Mouse (Mus musculus) forelimb bud, embryonic 11.5 days (tissue): ENCODE measurements around the gene Tab1.

Experiments
- DNase-seq: peaks from one replicate; pipeline ENCODE4 v3.0.0-alpha.2; 2012; ENCODE audit warnings: low read depth, low spot score

Tab1 gene

DNA sequence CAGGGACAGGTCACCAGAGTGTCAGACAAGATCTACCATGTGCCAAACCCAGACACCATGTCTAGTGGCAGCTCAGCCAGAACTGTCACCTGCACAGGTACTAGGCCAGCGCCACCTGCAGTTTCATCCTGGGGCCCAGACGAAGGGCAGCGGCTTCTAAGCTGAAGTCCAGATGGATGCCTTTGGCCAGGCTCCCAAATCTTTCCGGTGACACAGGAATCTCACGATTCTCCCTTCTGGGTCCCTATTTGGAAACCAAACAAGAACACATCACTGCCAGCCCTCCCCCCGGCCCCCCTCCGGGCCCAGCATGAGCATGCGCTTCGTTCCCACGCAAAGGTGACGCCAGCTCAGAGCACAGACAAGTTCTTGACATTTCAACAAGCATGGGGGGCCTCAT lies 30.3 kb downstream of the Tab1 start:
- DNase-seq = no peak

- no peak for DNase-seq
Observed at GRCm38 (mm10) chr15:80163716-80164115, 30.8 kb downstream of the Tab1 start.

DNA sequence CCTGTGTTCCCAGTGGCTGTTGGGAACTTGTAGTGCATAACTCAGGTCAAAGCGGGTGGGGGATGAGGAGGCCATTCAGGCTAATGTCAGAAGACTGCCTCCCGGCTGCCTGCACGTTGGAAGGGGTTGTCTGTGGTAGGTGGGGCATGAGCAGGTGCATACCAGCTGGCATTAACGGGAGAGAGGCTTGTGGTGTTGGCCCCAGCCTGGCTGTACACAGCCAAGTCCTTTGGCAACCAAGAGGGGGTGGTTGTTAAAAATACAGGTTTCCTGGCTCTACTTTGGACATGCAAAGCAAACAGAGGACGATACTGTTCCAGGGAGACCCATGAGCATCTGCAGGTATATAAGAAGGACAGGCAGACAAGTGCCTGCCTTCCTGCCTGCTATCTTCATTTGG lies 32.5 kb downstream of the Tab1 start:
- no peak for DNase-seq

- no peak for DNase-seq
Observed at GRCm38 (mm10) chr15:80169484-80169883, 36.6 kb downstream of the Tab1 start.

DNA sequence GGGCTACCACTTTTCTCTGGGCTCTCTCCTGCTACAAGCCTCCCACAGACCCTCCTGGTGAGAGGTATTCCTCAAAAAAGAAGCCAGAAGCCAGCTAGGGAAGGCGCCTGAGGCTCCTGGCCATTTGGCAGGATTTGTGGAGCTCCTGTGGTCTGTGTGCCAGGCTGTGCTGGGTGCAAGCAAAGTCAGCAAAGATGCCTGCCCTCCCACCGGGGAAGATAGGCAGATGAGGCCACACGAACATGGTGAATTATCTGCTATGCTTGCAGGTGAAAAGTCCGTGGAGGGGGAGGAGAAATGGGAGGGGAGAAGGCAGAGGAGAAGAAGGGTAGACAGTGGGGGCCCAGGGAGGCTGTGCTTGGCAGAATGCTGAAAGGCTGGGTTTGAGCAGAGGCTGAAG lies 37.4 kb downstream of the Tab1 start:
- no peak for DNase-seq

DNA sequence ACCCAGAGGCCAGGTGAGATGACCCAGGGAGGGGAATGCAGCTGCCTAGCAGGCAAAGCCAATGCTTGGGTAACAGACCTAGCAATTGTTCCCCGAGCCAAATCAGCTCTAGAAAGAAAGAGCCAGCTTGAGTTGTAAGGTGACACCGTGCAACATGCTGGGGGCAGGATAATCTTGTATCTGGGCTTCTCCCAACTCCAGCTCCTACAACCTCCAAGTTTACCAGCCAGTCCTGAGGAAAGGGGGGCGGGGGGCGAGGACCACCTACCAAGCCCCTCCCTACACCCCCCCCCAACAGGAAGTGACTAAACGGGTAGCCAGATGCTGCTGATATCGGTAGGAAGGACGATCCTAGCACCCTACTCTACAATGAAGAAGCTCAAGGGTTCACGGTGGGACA lies 38.4 kb downstream of the Tab1 start:
- peak; percentile 25 for DNase-seq

DNA sequence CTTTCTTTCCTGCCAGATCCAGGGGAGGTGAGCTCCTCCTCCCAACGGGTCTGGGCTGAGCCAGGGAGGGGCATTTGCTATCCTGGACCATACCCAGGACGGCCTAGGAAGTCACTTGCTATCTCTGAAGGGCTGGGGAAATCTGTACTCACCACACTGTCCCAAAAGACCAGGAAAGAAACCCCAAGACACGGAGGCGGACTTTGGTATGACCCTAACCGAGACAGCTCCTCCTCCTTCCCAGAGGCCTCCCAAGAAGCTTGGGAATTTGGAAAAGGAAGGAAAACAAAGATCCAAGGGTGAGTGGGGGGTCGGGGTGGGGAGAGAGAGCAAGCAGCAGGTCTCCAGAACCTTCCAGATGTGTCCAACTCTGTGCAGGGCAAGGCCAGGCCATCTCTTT lies 38.9 kb downstream of the Tab1 start:
- DNase-seq = no peak

DNA sequence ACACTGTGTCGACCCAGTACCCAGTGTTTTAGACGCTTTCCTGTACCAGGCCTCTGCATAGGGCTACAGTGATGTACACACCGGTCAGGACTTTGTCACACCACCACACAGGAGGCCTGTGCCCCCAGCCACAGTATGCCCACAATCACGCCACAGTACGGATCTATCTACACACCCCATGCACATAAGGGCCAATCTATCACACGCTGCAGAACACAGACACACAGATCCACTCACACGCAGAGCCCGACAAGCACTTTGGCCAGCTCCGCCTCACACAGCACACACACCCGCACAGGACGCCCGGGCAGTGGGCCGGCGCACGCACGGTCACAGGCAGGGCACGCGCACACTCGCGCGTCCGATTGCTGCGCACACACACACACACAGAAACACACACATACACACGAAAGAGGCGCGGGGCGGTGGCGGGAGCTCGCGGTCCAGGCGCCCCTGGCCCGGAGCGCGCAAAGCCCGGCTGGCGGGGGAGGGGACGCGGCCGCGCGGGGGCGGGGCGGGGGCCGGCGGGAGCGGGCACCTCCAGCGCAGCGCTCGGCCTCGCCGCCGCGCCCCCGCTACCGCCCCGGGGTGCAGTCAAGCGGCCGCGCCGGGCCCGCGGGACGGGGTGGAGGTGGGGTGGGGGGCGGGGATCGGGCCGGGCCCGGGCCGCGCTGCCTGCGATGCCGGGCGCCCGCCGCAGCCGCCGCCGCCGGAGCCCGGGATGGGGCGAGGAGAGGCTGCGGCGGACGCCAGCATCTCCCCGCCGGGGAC lies 40.3 kb downstream of the Tab1 start, which contains the start of gene Mgat3:
Gene Mgat3, plus strand, starts transcription at position 721 of the 771 bp plus-strand sequence.
- DNase-seq = peak; percentile 46

- DNase-seq = peak; percentile 11
Observed at GRCm38 (mm10) chr15:80173781-80174597, 41.1 kb downstream of the Tab1 start.

- no peak for DNase-seq
Observed at GRCm38 (mm10) chr15:80174598-80174875, 41.6 kb downstream of the Tab1 start.

DNA sequence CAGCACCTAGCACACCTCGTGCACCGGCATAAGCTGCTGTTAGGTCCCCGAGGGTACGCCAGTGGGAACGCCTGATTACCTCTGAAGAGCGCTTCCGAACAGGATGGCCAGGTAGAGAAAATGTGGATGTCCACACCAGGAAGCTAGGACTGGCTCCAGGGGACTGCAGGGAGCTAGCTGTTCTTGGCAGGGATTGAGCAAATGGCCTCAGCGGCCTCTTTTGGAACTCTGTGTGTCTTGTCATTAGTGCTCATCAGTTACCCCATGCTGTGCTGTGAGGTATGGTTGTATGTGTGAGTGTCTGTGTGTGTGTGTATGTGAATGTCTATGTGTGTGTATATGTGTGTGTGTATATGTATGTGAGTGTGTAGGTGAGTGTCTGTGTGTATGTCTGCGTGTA lies 42.4 kb downstream of the Tab1 start:
- DNase-seq = no peak

DNA sequence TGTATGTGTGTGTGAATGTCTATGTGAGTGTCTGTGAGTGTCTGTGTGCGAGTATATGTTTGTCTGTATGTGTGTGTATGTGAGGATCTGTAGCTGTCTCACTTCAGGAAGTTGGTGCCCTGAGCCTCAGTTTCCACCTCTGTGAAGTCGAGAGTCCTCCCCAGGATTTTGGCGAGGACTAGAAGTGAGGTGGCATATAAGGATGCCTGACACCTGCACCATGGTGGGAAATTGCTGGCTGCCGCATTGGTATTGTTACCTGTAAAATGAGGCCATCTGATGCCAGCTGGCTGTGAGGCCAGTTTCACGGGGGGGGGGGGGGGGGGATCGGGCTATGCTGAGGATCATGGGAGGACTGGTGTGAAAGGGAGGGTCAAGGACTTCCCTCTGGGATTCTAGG lies 42.8 kb downstream of the Tab1 start:
- DNase-seq = no peak

DNA sequence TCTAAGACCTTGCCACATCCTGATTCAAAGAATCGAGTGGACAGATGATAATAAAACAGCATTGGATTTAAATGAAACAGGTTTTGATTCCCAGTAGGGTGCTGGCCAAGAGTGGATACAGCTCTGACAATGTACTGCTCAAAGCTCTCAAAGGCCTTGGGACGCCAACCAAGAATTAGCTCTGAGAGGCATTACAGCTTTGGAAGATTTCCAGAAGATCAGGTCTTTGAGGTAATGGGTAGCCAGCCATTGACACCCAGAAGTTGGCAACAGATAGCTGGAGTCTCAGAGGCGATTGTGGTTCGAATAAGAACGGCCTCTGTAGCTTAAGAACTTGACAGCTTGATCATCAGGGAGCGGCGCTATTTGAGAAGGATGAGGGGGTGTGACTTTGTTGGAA lies 48.6 kb downstream of the Tab1 start:
- DNase-seq = no peak

- no peak for DNase-seq
Observed at GRCm38 (mm10) chr15:80182072-80182700, 49.3 kb downstream of the Tab1 start.

DNA sequence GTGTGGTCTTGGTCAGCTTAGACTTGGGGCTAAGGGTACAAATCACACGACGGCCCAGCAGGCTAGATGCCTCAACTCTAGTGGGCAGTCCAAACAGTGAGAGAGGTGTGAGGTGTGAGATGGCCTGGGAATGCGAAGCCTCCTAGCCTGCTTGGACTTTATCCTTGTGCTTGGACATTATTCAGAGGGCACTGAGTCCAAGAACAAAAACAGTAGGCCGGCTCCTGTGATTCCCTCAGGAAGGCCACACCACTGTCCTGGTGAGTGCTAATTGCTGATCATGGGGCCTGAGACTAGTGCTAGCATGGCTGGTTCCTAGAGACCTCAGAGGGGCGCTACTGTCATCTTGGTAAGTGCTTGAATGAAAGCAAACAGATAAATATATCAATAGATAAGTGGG lies 56.0 kb downstream of the Tab1 start:
- no peak for DNase-seq

DNA sequence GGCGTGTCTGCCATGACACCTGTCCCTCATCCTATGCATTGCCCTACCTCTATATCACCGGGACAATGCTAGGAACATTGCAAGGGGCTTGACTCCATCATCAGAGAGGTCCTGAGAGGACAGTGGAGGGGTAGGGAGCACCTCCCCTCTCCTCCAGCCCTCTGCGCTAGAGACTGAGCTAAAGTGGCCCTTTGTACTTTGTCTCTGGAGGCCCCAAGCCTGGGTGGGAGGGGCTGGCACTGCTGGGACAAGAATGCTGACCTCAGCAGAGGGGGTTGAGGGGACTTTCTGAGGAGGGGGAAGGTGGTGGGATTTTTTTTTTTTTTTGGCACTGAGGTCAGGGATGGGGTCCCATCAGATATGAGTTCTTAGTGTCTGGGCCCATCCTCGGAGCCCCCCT lies 57.1 kb downstream of the Tab1 start:
- no peak for DNase-seq

GRCm38 (mm10) chr15:80191585-80192245 lies 58.8 kb downstream of the Tab1 start:
- no peak for DNase-seq

DNA sequence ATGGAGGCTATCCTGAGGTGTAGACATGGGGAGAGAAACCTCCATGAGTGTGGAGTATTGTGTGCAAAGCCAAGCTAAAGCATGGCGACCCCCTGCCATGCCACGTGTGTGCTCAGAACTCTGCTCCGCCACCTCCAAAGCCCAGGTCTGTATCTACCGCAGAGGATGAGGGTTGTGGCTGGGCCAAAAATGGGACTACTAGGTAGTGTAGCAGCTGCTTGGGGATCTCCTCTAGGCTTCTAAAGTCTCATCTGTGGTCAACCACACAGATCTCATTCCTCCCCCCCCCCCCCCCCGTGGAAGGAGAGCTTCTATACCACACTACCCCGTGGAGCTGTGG lies 59.3 kb downstream of the Tab1 start:
- no peak for DNase-seq

DNA sequence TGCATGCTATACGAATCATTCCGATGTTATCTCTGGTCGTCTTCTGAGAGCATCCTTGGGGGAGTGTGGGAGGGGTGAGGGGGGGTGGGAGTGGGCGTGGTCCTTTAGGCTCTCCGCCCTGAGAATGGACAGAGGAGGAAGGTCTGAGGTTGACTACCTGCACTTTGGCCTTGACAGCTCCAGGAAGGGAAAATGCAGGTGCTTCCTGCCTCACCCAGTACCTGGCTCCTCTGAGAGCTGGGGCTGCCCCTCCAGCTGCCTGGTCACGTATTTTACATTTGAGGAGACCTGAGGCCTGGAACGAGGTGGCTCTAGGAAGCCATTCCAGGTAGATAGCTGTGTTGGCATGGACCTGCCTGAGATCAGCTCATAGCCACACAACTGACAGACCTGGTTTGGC lies 59.9 kb downstream of the Tab1 start:
- no peak for DNase-seq

DNA sequence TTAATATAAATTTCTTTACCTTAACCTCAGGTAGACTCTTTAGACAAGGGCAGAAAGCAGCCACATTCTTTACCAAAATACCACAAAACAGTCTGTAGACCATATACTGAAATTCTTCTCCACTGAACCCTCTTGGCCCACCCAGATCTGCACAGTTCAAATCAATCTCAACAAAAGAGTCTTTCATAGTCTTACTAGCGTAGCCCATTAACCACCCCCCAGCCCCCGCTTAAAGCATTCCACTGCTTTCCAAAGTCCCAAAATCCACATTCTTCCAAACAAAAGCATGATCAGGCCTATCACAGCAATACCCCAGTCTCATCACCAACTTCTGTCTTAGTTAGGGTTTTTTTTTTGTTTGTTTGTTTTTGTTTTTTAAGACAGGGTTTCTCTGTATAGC lies 66.6 kb downstream of the Tab1 start:
- DNase-seq = no peak

DNA sequence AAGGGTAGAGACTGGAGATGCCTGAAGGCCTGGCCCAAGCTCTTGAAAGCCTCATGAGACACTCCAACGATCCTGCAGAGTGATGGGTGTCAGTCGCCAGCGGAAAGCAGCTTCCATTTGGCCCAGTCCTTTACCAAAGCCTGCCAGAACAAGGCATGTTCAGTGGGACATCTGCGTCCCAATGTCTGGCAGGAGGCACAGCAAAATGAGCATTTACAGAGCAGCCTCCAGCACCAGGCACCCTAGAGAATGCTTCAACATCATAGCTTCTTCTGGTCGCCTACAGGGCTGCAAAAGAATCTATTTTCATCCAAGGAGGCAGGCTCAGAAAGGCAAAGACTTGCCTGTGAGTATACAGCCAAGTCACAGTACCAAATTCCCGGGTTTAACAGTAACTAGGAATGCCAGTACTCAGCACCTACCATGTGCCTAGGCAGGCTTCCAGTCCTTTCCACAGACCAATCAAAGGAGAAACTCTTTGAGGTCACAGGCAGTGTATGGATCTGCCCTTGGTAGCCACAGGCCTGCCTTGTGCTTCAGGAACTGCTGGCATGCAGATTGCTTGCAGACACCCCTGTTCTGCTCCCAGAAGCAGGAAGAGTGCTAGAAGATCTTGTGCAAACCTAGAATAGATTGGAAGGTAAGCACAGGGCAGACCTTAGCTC lies 69.3 kb downstream of the Tab1 start:
- DNase-seq = no peak

DNA sequence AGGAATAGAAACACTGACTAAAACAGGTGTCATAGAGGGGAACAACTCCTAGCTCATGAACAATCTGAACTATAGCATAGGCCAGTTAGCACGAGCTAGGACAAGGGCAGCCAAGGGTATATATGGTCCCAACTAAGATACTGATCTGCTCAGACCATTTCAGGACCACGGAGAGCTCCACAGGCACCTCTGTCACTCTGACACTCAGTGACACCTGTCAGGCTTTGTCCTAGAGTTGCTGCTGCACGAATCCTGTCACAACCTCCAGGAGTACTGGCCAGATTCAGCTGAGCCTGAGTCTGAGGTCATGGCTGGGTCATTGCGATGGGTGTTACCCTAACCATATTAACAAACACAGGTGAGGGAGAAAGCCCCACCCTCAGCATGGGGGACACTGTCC lies 70.5 kb downstream of the Tab1 start:
- peak; percentile 71 for DNase-seq
